Mouse (Mus musculus) limb, embryonic 12.5 days (tissue): Measurements from ENCODE around the gene B3gntl1. TPM values are rescaled to one million over a fixed set of nuclear protein-coding genes. Genes with fewer than 3 reads are reported as not detected.

ENCODE experiments used
- ATAC-seq: fragments of 200-750 bp; cut with Nextera tagmentation; 2 replicates; pipeline ENCODE4 v1.8.0; 2017; ENCODE audit warnings: low read depth, moderate TSS enrichment; ENCODE audit not compliant: insufficient number of reproducible peaks, insufficient read depth, low FRiP score, low TSS enrichment
- H3K27ac ChIP-seq: fragments of 300-500 bp; sonication (generic); 2 replicates; pipeline ENCODE4 v1.5.1; 2016; ENCODE audit warnings: mild to moderate bottlenecking, moderate library complexity
- H3K27me3 ChIP-seq: fragments of 300-500 bp; sonication (generic); 2 replicates; pipeline ENCODE4 v1.6.1; 2016; ENCODE audit warnings: mild to moderate bottlenecking, moderate library complexity
- H3K36me3 ChIP-seq: fragments of 300-500 bp; sonication (generic); 2 replicates; pipeline ENCODE4 v1.6.1; 2016; ENCODE audit warnings: mild to moderate bottlenecking, moderate library complexity
- H3K4me1 ChIP-seq: fragments of 300-500 bp; sonication (generic); replicated peaks from 2 replicates; pipeline ENCODE4 v1.6.1; 2016
- H3K4me2 ChIP-seq: fragments of 300-500 bp; sonication (generic); 2 replicates; pipeline ENCODE4 v1.6.1; 2016; ENCODE audit warnings: mild to moderate bottlenecking, moderate library complexity
- H3K4me3 ChIP-seq: fragments of 300-500 bp; sonication (generic); replicated peaks from 2 replicates; pipeline ENCODE4 v1.5.1; 2016; ENCODE audit warnings: mild to moderate bottlenecking
- H3K9ac ChIP-seq: fragments of 300-500 bp; sonication (generic); replicated peaks from 2 replicates; pipeline ENCODE4 v1.6.1; 2016; ENCODE audit warnings: mild to moderate bottlenecking, moderate library complexity
- H3K9me3 ChIP-seq: fragments of 300-500 bp; sonication (generic); 2 replicates; pipeline ENCODE4 v1.6.1; 2016; ENCODE audit warnings: mild to moderate bottlenecking, moderate library complexity
- WGBS: fragments of 180-500 bp; shearing (Covaris S2); methylation state at CpG from one replicate; pipeline ENCODE4 v1.1.7; 2016; 5-methylcytosine and 5-hydroxymethylcytosine counted together
- polyA plus RNA-seq: library from polyadenylated mRNA; unstranded; fragments of >200 nt; fragmentation: Nextera tagmentation; extraction: Ambion mirVana; gene quantifications from 2 replicates; pipeline ENCODE4 v1.2.1, GENCODE M21; 2016

B3gntl1 gene
- 8.2 and 10.3 TPM in 2 replicates for polyA plus RNA-seq

- peak within 1 kb of the TSS; percentile 65 for H3K4me3 ChIP-seq
- H3K36me3 ChIP-seq = peaks cover 4% of the 10 kb centered on the region; the same call in 1 of the 2 replicates
- peak within 1 kb of the TSS; percentile 80 for H3K4me2 ChIP-seq
- H3K9me3 ChIP-seq = peaks cover 5% of the 10 kb centered on the region; the same call in 1 of the 2 replicates
- peak within 1 kb of the TSS; percentile 96 for H3K27ac ChIP-seq
- under 1% methylated on average over 46 of the region's 46 CpGs for WGBS
- no peaks in the 10 kb centered on the region for H3K27me3 ChIP-seq
- H3K9ac ChIP-seq = peak within 1 kb of the TSS; percentile 73
- ATAC-seq = peak; percentile 100
- H3K4me1 ChIP-seq = peaks cover 4% of the 10 kb centered on the region; the same call in 1 of the 2 replicates
Measured at GRCm38 (mm10) chr11:121672990-121673572, at the start of gene B3gntl1. Gene B3gntl1 (minus strand): TSS chr11:121673153.

GRCm38 (mm10) chr11:121722434-121722833 lies 49.5 kb upstream of the B3gntl1 start:
- H3K27me3 ChIP-seq = no peaks in the 10 kb centered on the region

DNA sequence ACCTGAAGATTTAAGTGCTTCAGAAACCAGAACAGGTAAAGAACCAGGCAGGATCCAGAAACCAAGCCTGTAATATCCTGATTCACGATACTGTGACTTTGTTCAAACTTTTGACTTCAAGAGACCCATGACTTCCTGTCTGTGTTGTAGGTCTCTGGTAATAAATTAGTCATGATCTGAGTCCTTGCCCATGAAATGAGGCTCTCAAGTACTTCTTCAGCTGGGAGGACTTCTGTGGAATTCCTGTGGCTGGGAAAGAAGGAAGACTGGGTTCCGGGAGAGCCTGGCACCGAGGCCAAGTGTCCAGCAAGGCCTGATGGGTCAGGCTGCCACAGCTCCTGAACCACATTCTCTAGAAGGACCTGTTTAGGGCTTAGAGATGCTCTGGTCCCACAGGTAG lies 47.8 kb upstream of the B3gntl1 start:
- Histone ChIP-seq H3K27ac (no peak overlapping the region), H3K4me2 (no peak overlapping the region), H3K4me1 (no peaks in the 10 kb centered on the region), H3K9ac (no peak overlapping the region), H3K27me3 (no peaks in the 10 kb centered on the region), H3K9me3 (no peaks in the 10 kb centered on the region), H3K36me3 (peaks cover 2% of the 10 kb centered on the region; the same call in 1 of the 2 replicates), H3K4me3 (no peak overlapping the region)
- no peak for ATAC-seq
- 82% methylated on average over 3 of the region's 3 CpGs for WGBS

More at GRCm38 (mm10) chr11:121722434-121722833, 49.5 kb upstream of the B3gntl1 start:
- H3K9ac ChIP-seq = no peak overlapping the region
- H3K4me3 ChIP-seq = no peak overlapping the region
- no peaks in the 10 kb centered on the region for H3K36me3 ChIP-seq
- no peak overlapping the region for H3K27ac ChIP-seq
- no peak overlapping the region for H3K4me2 ChIP-seq
- H3K9me3 ChIP-seq = no peaks in the 10 kb centered on the region
- ATAC-seq = no peak
- 77% methylated on average over 2 of the region's 2 CpGs for WGBS
- H3K4me1 ChIP-seq = no peaks in the 10 kb centered on the region

- Histone ChIP-seq H3K9ac (no peak overlapping the region), H3K27ac (no peak overlapping the region), H3K4me2 (no peak overlapping the region), H3K4me1 (no peaks in the 10 kb centered on the region), H3K27me3 (no peaks in the 10 kb centered on the region), H3K4me3 (no peak overlapping the region), H3K9me3 (no peaks in the 10 kb centered on the region), H3K36me3 (peaks cover 5% of the 10 kb centered on the region; the same call in 1 of the 2 replicates)
- no peak for ATAC-seq
- 52% methylated on average over 6 of the region's 6 CpGs for WGBS
Measured at GRCm38 (mm10) chr11:121717724-121718123, 44.8 kb upstream of the B3gntl1 start.

DNA sequence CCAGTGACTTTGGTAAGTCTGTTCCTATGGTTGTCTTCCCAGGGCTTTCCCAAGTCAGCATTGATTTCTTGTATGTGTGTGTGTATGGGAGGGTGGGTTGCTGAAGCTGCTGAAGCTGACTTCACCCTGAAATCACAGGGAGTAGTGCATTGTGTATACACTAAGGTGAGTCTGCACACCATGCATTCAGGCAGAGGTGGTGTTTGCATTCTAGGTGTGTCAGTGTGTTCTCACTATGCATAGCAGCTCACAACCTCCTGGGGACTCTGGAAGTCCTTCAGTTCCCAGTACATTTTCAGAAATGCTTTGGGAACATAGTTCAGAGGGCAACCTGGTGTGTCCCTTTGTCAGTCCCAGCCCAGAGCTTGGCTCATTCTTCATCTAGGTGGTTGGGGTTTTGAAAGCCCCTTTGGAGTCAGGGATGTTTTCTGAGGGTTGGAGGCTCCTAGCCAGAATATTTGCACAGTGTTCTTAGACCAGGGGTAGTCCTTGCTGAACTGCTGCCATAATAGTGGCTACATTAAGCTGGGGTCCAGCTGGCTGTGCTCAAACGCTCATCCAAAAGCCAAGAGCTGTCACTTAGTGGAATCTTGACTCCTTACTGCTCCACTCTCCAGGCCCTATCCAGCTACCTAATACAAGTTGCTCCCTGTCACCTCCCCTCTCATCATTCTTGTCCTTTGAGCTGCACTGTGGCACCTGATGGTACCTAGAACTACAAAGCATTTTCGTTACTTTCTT lies 42.0 kb upstream of the B3gntl1 start:
- no peak overlapping the region for H3K4me3 ChIP-seq
- WGBS = 85% methylated on average over 2 of the region's 2 CpGs
- H3K27me3 ChIP-seq = no peaks in the 10 kb centered on the region
- H3K36me3 ChIP-seq = peaks cover 5% of the 10 kb centered on the region; the same call in 1 of the 2 replicates
- H3K4me1 ChIP-seq = no peaks in the 10 kb centered on the region
- no peaks in the 10 kb centered on the region for H3K9me3 ChIP-seq
- H3K27ac ChIP-seq = no peak overlapping the region
- ATAC-seq = no peak
- H3K4me2 ChIP-seq = no peak overlapping the region
- no peak overlapping the region for H3K9ac ChIP-seq

- H3K4me1 ChIP-seq = no peaks in the 10 kb centered on the region
- 87% methylated on average over 2 of the region's 2 CpGs for WGBS
- H3K27me3 ChIP-seq = no peaks in the 10 kb centered on the region
- no peak for ATAC-seq
- no peak overlapping the region for H3K9ac ChIP-seq
- H3K4me3 ChIP-seq = no peak overlapping the region
- no peak overlapping the region for H3K27ac ChIP-seq
- no peak overlapping the region for H3K4me2 ChIP-seq
- H3K9me3 ChIP-seq = no peaks in the 10 kb centered on the region
- peaks cover 5% of the 10 kb centered on the region; the same call in 1 of the 2 replicates for H3K36me3 ChIP-seq
Measured at GRCm38 (mm10) chr11:121713569-121713968, 40.6 kb upstream of the B3gntl1 start.

- no peak overlapping the region for H3K27ac ChIP-seq
- no peak overlapping the region for H3K4me3 ChIP-seq
- 89% methylated on average over 6 of the region's 6 CpGs for WGBS
- no peaks in the 10 kb centered on the region for H3K27me3 ChIP-seq
- no peaks in the 10 kb centered on the region for H3K9me3 ChIP-seq
- 0 out of 2 replicates have a peak, but pooled peaks cover 1% of the 10 kb centered on the region for H3K4me1 ChIP-seq
- ATAC-seq = no peak
- no peak overlapping the region for H3K9ac ChIP-seq
- peaks cover 5% of the 10 kb centered on the region; the same call in 1 of the 2 replicates for H3K36me3 ChIP-seq
- H3K4me2 ChIP-seq = no peak overlapping the region
Measured at GRCm38 (mm10) chr11:121712987-121713386, 40.0 kb upstream of the B3gntl1 start.

- H3K4me2 ChIP-seq = no peak overlapping the region
- H3K36me3 ChIP-seq = no peaks in the 10 kb centered on the region
- peaks cover 24% of the 10 kb centered on the region for H3K4me1 ChIP-seq
- 94% methylated on average over 5 of the region's 5 CpGs for WGBS
- H3K9me3 ChIP-seq = no peaks in the 10 kb centered on the region
- no peak overlapping the region for H3K4me3 ChIP-seq
- no peak overlapping the region for H3K9ac ChIP-seq
- peaks cover 3% of the 10 kb centered on the region for H3K27me3 ChIP-seq
- ATAC-seq = no peak
- H3K27ac ChIP-seq = no peak overlapping the region
Measured at GRCm38 (mm10) chr11:121710245-121710644, 37.3 kb upstream of the B3gntl1 start.

DNA sequence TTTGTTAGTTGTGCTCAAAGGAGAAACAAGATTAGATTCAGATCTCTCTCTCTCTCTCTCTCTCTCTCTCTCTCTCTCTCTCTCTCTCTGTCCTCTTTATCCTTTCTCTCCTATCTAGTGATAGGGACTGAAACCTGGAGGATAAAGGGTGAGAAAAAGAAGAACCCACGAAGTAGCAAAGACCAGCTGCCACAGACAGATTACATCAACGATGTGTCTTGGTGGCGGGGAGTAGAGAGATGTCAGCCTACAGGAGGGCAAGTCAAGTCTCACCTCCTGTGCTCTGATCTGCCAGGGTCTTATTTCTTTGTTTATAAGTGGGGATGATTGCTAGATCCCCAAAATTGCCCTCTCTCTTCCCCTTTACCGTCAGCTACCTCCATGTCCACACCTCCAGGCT lies 36.3 kb upstream of the B3gntl1 start:
- Histone ChIP-seq H3K4me2 (no peak overlapping the region), H3K9me3 (no peaks in the 10 kb centered on the region), H3K27ac (no peak overlapping the region), H3K4me1 (peaks cover 27% of the 10 kb centered on the region), H3K27me3 (peaks cover 13% of the 10 kb centered on the region), H3K4me3 (no peak overlapping the region), H3K36me3 (no peaks in the 10 kb centered on the region), H3K9ac (no peak overlapping the region)
- 67% methylated on average over 4 of the region's 4 CpGs for WGBS
- ATAC-seq = no peak

DNA sequence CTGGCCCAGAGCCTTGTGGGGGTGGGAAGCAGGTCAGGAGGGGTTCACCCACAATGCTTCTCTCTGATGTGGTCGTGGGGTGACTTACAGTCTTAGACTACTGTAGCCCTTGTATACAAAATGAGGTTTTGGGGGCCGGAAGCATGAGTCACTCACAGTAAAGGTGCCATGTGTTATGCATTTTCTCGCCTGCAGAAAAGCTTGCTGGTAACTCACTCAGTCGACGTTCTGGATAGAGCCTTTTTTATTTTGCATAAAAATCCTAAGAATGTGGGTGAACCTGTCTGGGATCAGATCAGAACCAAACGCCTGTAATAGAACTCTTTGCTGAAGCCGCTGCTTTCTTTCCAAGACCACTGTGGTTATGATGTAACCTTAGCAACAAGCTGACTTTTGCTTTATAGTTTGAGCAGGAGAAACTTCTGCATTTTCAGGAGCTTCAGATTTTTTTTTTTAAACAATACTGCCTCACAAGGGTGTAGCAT lies 33.6 kb upstream of the B3gntl1 start:
- no peaks in the 10 kb centered on the region for H3K9me3 ChIP-seq
- H3K36me3 ChIP-seq = no peaks in the 10 kb centered on the region
- WGBS = 15% methylated on average over 7 of the region's 7 CpGs
- H3K4me1 ChIP-seq = peaks cover 42% of the 10 kb centered on the region
- 0 out of 2 replicates have a peak, but pooled peaks have one; percentile 28 for ATAC-seq
- H3K4me2 ChIP-seq = peak overlapping the region; percentile 19; the same call in 1 of the 2 replicates
- H3K27me3 ChIP-seq = peaks cover 31% of the 10 kb centered on the region
- H3K27ac ChIP-seq = peak overlapping the region; percentile 29; the same call in 1 of the 2 replicates
- H3K4me3 ChIP-seq = no peak overlapping the region
- H3K9ac ChIP-seq = no peak overlapping the region

- Histone ChIP-seq H3K9me3 (no peaks in the 10 kb centered on the region), H3K4me3 (peak overlapping the region; percentile 72), H3K9ac (peak overlapping the region; percentile 69), H3K27ac (no peak overlapping the region), H3K4me1 (peaks cover 42% of the 10 kb centered on the region), H3K36me3 (no peaks in the 10 kb centered on the region), H3K27me3 (peaks cover 31% of the 10 kb centered on the region), H3K4me2 (peak overlapping the region; percentile 97)
- ATAC-seq = no peak
- 13% methylated on average over 16 of the region's 16 CpGs for WGBS
Measured at GRCm38 (mm10) chr11:121703619-121704215, 30.8 kb upstream of the B3gntl1 start.
